Mouse (Mus musculus) spleen, adult 2 months (tissue): Measurements from ENCODE around the gene Gm17555. TPM values are rescaled to one million over a fixed set of nuclear protein-coding genes. Genes with fewer than 3 reads are reported as not detected.
"Not testable (repeated sequence)": the region's sequence is repeated elsewhere in the genome, so short reads cannot be mapped to it uniquely, and the experiment has no call there.

Experiments
- DNase-seq, 2 experiments: peaks; one replicate each; pipeline versions ENCODE4 v3.0.0 to v3.0.0-alpha.2; 2012 to 2021; ENCODE audit warnings: low spot score in 2 of 2, low read depth in 1 of 2
- H3K27ac ChIP-seq: fragments of 200-500 bp; 2 replicates; pipeline ENCODE4 v1.5.1; 2012; ENCODE audit warnings: low read length, inconsistent platforms; ENCODE audit not compliant: insufficient read depth
- H3K27me3 ChIP-seq: fragments of 200-500 bp; 2 replicates; pipeline ENCODE4 v1.6.1; 2012; ENCODE audit warnings: mild to moderate bottlenecking, moderate library complexity, low read length, inconsistent platforms; ENCODE audit not compliant: control insufficient read depth, insufficient read depth
- H3K36me3 ChIP-seq: fragments of 200-500 bp; 2 replicates; pipeline ENCODE4 v1.6.1; 2012; ENCODE audit warnings: mild to moderate bottlenecking, low read length, inconsistent platforms; ENCODE audit not compliant: control insufficient read depth, insufficient read depth
- H3K4me1 ChIP-seq: fragments of 200-500 bp; 2 replicates; pipeline ENCODE4 v1.6.1; 2011; ENCODE audit warnings: inconsistent platforms; ENCODE audit not compliant: control insufficient read depth, insufficient read depth, insufficient read length
- H3K4me3 ChIP-seq: fragments of 200-500 bp; 2 replicates; pipeline ENCODE4 v1.5.1; 2011; ENCODE audit warnings: mild to moderate bottlenecking, inconsistent platforms; ENCODE audit not compliant: insufficient read depth, insufficient read length; ENCODE audit errors: extremely low read depth
- CTCF ChIP-seq: fragments of 200-500 bp; IDR thresholded peaks from 2 replicates; pipeline ENCODE4 v1.5.1; 2011; ENCODE audit warnings: mild to moderate bottlenecking, inconsistent platforms; ENCODE audit not compliant: insufficient read depth, insufficient read length, insufficient replicate concordance; ENCODE audit errors: extremely low read depth
- POLR2A ChIP-seq: fragments of 200-500 bp; IDR thresholded peaks from 2 replicates; pipeline ENCODE4 v1.6.1; 2011; ENCODE audit warnings: low read depth, low read length, inconsistent platforms
- WGBS: fragments of 180-500 bp; shearing (Covaris S2); methylation state at CpG from one replicate; pipeline ENCODE4 v1.1.7; 2018; 5-methylcytosine and 5-hydroxymethylcytosine counted together
- polyA plus RNA-seq: library from polyadenylated mRNA; depleted of rRNA; stranded (reverse); fragments of >200 nt; gene quantifications from 2 replicates; pipeline ENCODE4 v1.2.3, GENCODE M21; 2012; rRNA removed

The Gm17555 gene
- not detected in 2 replicates for polyA plus RNA-seq

- not testable (repeated sequence) for H3K4me1 ChIP-seq, DNase-seq, H3K27ac ChIP-seq, H3K27me3 ChIP-seq, H3K4me3 ChIP-seq, H3K36me3 ChIP-seq
- WGBS = 86% methylated on average over 3 of the region's 3 CpGs
Observed at GRCm38 (mm10) chr2:126214800-126215199, at the start of gene Gm17555. Gene Gm17555, plus strand, starts transcription at chr2:126215100.

DNA sequence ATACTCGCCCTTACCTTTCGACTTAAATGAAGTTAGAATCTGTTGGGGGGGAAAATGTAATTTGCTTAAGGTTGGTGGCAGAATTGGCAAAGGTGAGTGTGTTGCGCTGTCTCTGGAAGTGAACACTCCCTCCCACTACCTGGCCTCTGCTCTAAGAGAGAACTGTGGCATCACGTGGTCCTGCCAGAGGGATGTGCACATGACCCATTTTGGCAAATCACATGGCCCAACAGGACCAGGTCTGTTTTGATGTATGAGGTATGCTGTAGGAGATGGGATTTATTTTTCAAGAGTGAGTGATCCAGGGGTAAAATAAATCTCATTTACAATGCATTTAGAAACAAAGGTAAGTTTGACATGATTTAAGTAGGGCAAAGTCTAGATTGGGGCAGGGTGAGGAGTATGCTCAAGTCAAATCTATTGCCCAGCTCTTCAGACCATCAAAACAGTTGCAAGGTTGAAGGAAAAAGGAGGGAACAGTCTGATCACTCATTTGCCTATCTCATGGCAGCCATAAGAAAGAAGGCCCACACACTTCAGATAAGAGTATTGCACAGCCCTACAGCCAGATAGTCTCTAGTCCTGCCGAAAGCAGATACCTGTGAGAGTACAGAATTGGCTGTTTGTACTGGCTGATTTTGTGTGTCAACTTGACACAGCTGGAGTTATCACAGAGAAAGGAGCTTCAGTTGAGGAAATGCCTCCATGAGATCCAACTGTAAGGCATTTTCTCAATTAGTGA is 49.5 kb upstream of the Gm17555 start:
- H3K27me3 ChIP-seq = no peaks in the 10 kb centered on the region
- WGBS = 93% methylated on average over 5 of the region's 5 CpGs

GRCm38 (mm10) chr2:126166335-126166734 is 48.6 kb upstream of the Gm17555 start:
- no peak overlapping the region for H3K27ac ChIP-seq

More for the DNA sequence above, 49.5 kb upstream of the Gm17555 start:
- Histone ChIP-seq H3K4me3 (no peak overlapping the region), H3K36me3 (peaks cover 10% of the 10 kb centered on the region), H3K27ac (no peak overlapping the region; the same call in 1 of the 2 replicates), H3K4me1 (no peaks in the 10 kb centered on the region; the same call in 1 of the 2 replicates)
- no peak for DNase-seq
- no peak for TF ChIP-seq CTCF
- no peak for TF ChIP-seq POLR2A

GRCm38 (mm10) chr2:126166848-126167617 is 47.9 kb upstream of the Gm17555 start:
- no peak for DNase-seq
- H3K27me3 ChIP-seq = no peaks in the 10 kb centered on the region
- H3K27ac ChIP-seq = no peak overlapping the region
- no peak for TF ChIP-seq CTCF
- TF ChIP-seq POLR2A = no peak
- WGBS = 86% methylated on average over 8 of the region's 8 CpGs
- H3K36me3 ChIP-seq = peaks cover 4% of the 10 kb centered on the region; the same call in 1 of the 2 replicates
- H3K4me3 ChIP-seq = no peak overlapping the region
- no peaks in the 10 kb centered on the region; the same call in 1 of the 2 replicates for H3K4me1 ChIP-seq

More at GRCm38 (mm10) chr2:126166335-126166734, 48.6 kb upstream of the Gm17555 start:
- no peaks in the 10 kb centered on the region for H3K27me3 ChIP-seq
- DNase-seq = no peak
- TF ChIP-seq CTCF (no peak), POLR2A (no peak)
- no peak overlapping the region for H3K4me3 ChIP-seq
- H3K4me1 ChIP-seq = no peaks in the 10 kb centered on the region; the same call in 1 of the 2 replicates
- peaks cover 8% of the 10 kb centered on the region; the same call in 1 of the 2 replicates for H3K36me3 ChIP-seq

GRCm38 (mm10) chr2:126171427-126171826 is 43.5 kb upstream of the Gm17555 start:
- Histone ChIP-seq H3K4me3 (no peak overlapping the region), H3K27me3 (no peaks in the 10 kb centered on the region), H3K4me1 (no peaks in the 10 kb centered on the region), H3K36me3 (no peaks in the 10 kb centered on the region), H3K27ac (no peak overlapping the region)
- DNase-seq = no peak
- TF ChIP-seq POLR2A (no peak), CTCF (no peak)
- 95% methylated on average over 1 of the region's 1 CpGs for WGBS

DNA sequence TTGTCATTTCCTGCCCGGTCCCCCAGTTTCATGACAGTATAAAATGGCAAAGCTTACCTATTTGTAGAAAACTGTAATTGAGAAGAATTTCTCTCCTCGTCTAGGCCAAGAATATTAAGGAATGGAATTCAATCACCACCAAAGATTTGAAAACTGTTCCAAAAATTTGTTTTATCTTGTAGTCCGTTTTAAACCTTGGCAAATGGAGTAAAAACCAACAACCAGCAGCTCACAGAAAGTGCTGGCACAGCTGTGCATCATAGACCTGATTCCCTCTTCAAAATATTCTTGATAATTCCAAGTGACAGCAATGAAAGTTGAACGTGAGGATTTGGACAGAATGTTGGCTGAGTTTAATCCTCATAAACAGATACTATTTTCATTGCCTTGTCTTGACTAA is 23.6 kb upstream of the Gm17555 start:
- no peaks in the 10 kb centered on the region for H3K36me3 ChIP-seq
- 82% methylated on average over 4 of the region's 4 CpGs for WGBS
- no peaks in the 10 kb centered on the region for H3K27me3 ChIP-seq
- DNase-seq = no peak
- H3K4me3 ChIP-seq = no peak overlapping the region; the same call in 1 of the 2 replicates
- H3K27ac ChIP-seq = no peak overlapping the region
- no peak for TF ChIP-seq CTCF
- no peak for TF ChIP-seq POLR2A
- H3K4me1 ChIP-seq = no peaks in the 10 kb centered on the region
